Mouse (Mus musculus) bone marrow, adult 2 months (tissue): ENCODE results near the gene Tnfrsf25.

Source experiments
- CTCF ChIP-seq: fragments of 200-500 bp; IDR thresholded peaks from 2 replicates; pipeline ENCODE4 v1.5.1; 2011; ENCODE audit warnings: low read length, control low read depth; ENCODE audit not compliant: control insufficient read depth, insufficient read depth
- POLR2A ChIP-seq: fragments of 200-500 bp; IDR thresholded peaks from 2 replicates; pipeline ENCODE4 v1.6.1; 2011; ENCODE audit warnings: low read depth, mild to moderate bottlenecking, control low read depth, low read length, borderline replicate concordance; ENCODE audit not compliant: control insufficient read depth

- TF ChIP-seq CTCF (no peak), POLR2A (no peak)
Measured at GRCm38 (mm10) chr4:152141521-152142135, 25.9 kb downstream of the Tnfrsf25 start.
